Mouse (Mus musculus): Measurements from ENCODE around the gene Rbm15. TPM values are rescaled to one million over a fixed set of nuclear protein-coding genes. Genes with fewer than 3 reads are reported as not detected.
A peak's percentile ranks its signal among the peaks of the same experiment; 100 is the strongest.

The Rbm15 gene
- total RNA-seq (2017): 34.5 and 34.9 TPM in 2 replicates

DNA sequence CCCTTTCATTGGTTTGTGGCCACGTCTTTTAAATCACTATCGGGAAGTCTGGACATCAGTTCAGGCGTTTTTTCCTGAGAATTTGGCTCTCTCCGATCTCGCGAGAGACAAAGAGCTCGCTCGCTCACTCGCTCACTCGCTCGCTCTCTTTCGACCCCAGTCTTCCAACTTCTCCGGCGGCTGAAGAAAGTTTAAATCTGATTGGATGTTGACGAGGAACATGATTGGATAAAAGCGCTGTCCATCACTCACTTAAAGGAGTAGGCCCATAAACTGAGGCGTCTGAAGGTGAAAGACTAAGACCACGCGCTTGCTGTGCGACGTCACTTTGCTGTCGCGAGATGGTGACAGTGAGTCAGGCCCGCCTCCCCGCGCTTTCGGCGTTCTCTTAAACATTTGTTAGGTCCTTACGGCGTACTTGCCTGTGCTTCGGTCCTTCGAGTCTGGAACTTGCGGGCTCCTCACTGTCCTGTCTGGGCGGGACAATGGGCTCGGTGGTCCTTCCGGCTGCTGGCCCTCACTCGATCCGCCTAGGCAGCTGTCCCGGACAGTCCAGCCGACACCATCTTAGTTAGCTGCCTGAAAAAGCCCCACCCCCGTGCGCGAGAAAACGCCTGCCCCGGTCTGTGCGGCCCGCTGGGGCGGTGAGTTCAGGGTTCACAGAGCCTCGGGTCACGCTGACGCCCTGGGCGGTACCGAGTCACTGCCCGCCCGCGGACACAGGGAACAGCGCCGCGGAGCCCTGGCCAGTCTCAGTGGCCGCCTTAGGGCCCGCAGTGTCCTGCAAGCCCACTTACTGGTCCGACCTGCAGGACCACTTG, at the start of gene Rbm15:
Gene Rbm15 (minus strand): TSS at position 293 of the 821 bp plus-strand sequence.
- ATAC-seq (replicated peaks in 1 of 2; ENCODE audit: insufficient read depth in 1 of 2, low FRiP score in 2 of 2, low TSS enrichment in 1 of 2, low read depth in 1 of 2, poor library complexity in 2 of 2, severe bottlenecking in 2 of 2): peak; percentile 83 to 84

DNA sequence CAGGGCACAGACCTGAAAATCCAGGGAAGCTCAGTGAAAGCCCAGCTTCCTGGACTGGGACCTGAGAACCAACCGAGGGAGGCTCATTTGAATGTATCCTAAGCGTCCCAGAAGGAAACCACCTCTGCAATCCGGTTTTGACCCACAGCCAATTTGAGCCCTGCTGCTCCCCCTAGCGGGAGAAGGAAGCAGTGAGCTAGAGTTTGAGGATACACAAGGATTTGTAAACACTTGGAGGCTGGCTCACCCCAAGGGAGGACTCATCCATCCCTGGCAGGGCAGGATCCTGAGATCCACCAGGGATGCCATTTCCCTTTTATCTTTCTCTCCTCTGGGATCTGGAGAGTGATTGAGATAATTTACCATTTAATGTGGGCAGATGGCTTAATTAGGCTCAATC, 45.9 kb upstream of the Rbm15 start:
- ATAC-seq (replicated peaks in 1 of 2; ENCODE audit: insufficient read depth in 1 of 2, low FRiP score in 2 of 2, low TSS enrichment in 1 of 2, low read depth in 1 of 2, poor library complexity in 2 of 2, severe bottlenecking in 2 of 2): peak; percentile 71 to 79

- ATAC-seq (replicated peaks in 1 of 2; ENCODE audit: insufficient read depth in 1 of 2, low FRiP score in 2 of 2, low TSS enrichment in 1 of 2, low read depth in 1 of 2, poor library complexity in 2 of 2, severe bottlenecking in 2 of 2): no peak
Observed at GRCm38 (mm10) chr3:107378626-107379025, 45.2 kb upstream of the Rbm15 start.

DNA sequence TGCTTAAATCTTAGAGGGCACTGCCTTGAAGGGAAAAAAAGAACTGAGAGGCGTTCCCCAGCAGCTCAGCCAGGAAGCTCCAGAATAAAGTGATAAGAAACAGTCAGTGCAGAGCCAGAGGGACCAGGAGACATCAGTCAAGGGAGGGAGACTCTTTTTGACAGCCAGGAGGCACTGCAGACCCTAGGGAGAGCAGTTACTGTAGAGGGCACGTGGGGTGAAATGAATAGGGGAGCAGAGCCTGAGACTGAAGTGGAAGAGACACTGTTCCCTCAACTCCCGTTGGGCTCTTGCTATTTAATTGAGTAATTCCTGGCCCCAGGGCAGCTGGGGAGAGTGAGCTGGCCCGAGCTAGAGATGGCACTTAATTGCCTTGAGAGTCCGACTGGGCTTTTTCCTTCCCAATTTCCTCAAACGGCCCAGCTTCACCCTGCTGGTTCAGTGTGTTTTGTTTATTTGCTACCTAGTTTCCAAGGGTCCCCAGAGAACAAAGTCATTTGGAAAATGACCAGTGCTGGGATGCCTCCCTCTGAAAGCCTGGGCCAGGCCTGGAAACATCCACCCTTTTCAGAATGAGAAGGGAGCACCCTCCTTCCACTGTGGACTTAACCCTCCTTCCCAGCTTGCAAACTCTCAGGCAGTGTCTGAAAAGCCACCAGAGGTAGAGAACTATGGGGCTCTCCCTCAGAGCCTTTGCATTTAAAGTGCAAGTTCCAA, 41.6 kb upstream of the Rbm15 start:
- no peak for ATAC-seq (replicated peaks in 1 of 2; ENCODE audit: insufficient read depth in 1 of 2, low FRiP score in 2 of 2, low TSS enrichment in 1 of 2, low read depth in 1 of 2, poor library complexity in 2 of 2, severe bottlenecking in 2 of 2)

DNA sequence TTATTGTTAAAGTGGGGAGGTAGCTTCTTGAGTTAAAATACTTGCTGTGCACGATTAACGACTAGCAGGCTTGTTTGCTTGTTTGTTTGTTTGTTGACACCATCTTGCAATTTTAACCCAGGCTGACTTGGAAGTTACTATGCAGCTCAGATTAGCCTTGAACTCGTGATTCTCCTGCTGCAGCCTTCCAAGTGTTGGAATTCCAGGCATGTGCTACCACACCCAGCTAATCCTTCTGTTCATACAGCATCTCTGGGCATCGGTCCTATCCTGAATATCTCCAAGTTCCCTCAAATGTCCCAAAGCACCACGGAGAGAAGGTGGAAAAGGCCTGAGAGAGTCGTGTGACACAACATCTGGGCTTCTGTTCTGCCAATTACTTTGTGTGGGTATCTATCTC, 35.7 kb upstream of the Rbm15 start:
- no peak for ATAC-seq (replicated peaks in 1 of 2; ENCODE audit: insufficient read depth in 1 of 2, low FRiP score in 2 of 2, low TSS enrichment in 1 of 2, low read depth in 1 of 2, poor library complexity in 2 of 2, severe bottlenecking in 2 of 2)

- ATAC-seq (replicated peaks in 1 of 2; ENCODE audit: insufficient read depth in 1 of 2, low FRiP score in 2 of 2, low TSS enrichment in 1 of 2, low read depth in 1 of 2, poor library complexity in 2 of 2, severe bottlenecking in 2 of 2): no peak
Observed at GRCm38 (mm10) chr3:107367938-107368599, 34.6 kb upstream of the Rbm15 start.

DNA sequence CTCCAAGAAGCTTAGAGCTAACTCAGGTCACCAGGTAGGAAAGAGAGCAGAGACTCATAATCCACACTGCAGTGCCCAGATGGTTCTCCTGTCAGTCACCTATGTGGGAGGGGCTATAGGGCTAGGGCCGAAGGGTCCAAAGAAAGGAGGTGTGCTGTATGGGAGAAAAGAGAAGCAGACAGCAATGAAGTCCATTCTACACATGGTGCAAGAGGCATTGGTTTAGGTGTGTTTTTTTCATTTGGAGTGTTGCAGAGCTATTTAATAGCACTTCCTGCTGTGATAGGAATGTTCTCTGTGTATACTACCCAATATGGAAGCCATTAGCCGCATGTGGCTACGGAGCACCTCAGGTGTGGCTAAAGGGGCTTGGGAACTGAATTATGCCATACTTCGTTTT, 31.9 kb upstream of the Rbm15 start:
- no peak for ATAC-seq (replicated peaks in 1 of 2; ENCODE audit: insufficient read depth in 1 of 2, low FRiP score in 2 of 2, low TSS enrichment in 1 of 2, low read depth in 1 of 2, poor library complexity in 2 of 2, severe bottlenecking in 2 of 2)

- no peak for ATAC-seq (replicated peaks in 1 of 2; ENCODE audit: insufficient read depth in 1 of 2, low FRiP score in 2 of 2, low TSS enrichment in 1 of 2, low read depth in 1 of 2, poor library complexity in 2 of 2, severe bottlenecking in 2 of 2)
Observed at GRCm38 (mm10) chr3:107363391-107363790, 29.9 kb upstream of the Rbm15 start.

- ATAC-seq (replicated peaks in 1 of 2; ENCODE audit: insufficient read depth in 1 of 2, low FRiP score in 2 of 2, low TSS enrichment in 1 of 2, low read depth in 1 of 2, poor library complexity in 2 of 2, severe bottlenecking in 2 of 2): no peak
Observed at GRCm38 (mm10) chr3:107360341-107360740, 26.9 kb upstream of the Rbm15 start.

DNA sequence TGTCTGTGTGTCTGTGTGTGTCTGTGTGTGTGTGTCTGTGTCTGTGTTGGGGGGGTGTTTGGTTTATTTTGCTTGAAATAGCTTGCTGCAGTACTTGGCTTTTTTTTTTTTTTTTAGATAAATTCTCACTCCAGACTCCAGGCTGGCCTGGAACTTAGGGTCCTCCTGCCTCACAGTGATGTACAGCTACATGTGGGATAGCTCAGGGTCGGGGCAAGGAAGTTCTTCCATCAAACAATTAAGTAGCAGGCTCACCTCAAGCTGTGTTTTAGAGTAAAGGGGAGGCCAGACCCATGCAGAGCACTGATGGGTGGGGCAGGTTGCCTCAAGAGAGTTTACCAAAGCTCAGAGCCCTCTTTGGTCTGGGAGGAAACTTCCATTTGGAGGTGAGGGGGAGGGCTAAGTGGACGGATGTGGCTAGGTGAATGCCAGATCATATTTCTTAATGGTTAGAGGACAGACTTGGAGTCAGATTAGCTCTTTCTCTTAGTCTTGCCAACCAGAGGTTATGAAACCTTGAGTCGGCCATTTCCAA, 24.3 kb upstream of the Rbm15 start:
- no peak for ATAC-seq (replicated peaks in 1 of 2; ENCODE audit: insufficient read depth in 1 of 2, low FRiP score in 2 of 2, low TSS enrichment in 1 of 2, low read depth in 1 of 2, poor library complexity in 2 of 2, severe bottlenecking in 2 of 2)

DNA sequence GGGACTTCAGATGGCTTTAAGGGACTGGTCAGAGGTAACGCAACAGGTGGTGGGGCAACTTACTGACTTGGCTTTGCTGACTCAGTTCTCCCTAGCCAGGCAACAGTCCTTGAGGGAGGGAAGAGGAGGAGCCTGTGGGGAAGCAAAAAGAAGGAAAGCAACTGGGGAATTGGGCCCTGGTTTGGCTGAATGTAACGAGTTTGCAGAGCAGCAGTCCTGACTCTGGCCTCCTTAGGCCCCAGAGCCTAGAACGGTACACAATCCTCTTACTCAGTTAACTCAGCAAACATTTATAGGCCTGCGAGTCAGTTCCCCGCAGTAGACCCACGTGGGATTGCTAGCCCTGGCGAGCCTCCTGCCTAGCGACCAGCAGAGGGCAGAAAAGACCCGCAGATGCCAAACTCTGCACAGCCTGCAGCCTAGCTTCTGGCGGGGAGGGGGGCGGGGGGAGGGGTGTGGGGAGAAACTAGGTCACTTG, 23.5 kb upstream of the Rbm15 start:
- peak; percentile 88 to 93 for ATAC-seq (replicated peaks in 1 of 2; ENCODE audit: insufficient read depth in 1 of 2, low FRiP score in 2 of 2, low TSS enrichment in 1 of 2, low read depth in 1 of 2, poor library complexity in 2 of 2, severe bottlenecking in 2 of 2)

DNA sequence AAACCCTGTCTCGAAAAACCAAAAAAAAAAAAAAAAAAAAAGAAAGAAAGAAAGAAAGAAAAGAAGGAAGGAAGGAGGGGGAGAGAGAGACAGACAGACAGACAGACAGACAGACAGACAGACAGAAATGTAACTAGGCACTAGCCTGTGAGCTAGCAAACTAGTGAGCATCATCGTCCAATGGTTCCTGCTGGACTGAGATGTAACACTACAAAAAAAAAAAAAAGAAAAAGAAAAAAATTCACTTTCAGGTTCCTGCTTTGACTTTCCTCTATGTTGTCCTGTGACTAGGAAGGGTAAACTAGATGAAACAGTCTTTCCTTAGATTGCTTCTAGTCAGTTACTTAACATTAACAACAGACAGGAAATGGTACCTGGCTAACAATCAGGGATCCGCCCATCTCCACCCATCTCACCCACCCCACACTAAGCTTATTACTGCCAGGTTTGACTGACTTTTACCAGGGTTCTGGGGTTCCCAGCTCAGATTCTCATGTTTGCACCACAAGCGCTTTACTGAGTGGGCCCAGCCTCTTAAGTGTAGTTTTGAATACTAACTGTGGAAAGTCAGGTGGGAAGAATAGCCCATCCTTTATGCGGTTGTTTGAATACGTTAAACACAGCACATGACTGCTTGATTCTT, 22.3 kb upstream of the Rbm15 start:
- ATAC-seq (replicated peaks in 1 of 2; ENCODE audit: insufficient read depth in 1 of 2, low FRiP score in 2 of 2, low TSS enrichment in 1 of 2, low read depth in 1 of 2, poor library complexity in 2 of 2, severe bottlenecking in 2 of 2): no peak

DNA sequence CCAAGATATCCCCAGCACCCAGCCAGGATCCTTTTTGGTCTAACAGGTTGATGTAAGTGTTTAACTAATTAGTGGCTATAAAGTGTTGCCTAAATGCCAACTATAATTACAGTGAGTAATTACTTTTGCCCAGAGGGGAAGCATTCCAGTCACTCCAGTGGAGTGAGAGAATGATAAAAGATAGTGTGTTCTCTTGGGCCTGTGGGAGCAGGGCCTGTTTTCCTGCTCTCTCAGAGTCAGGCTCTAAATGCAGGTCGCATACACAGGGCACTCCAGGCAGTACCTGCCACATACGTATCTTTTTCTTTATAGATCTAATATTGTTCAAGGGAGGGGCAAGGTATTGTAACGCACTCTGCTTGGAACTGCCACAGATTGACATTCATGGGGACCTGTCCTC, 18.2 kb upstream of the Rbm15 start:
- ATAC-seq (replicated peaks in 1 of 2; ENCODE audit: insufficient read depth in 1 of 2, low FRiP score in 2 of 2, low TSS enrichment in 1 of 2, low read depth in 1 of 2, poor library complexity in 2 of 2, severe bottlenecking in 2 of 2): no peak

- no peak for ATAC-seq (replicated peaks in 1 of 2; ENCODE audit: insufficient read depth in 1 of 2, low FRiP score in 2 of 2, low TSS enrichment in 1 of 2, low read depth in 1 of 2, poor library complexity in 2 of 2, severe bottlenecking in 2 of 2)
Observed at GRCm38 (mm10) chr3:107349006-107349405, 15.5 kb upstream of the Rbm15 start.

- peak in 1 of 2 experiments; percentile 59; a peak in 2 of 4 replicates for ATAC-seq (replicated peaks in 1 of 2; ENCODE audit: insufficient read depth in 1 of 2, low FRiP score in 2 of 2, low TSS enrichment in 1 of 2, low read depth in 1 of 2, poor library complexity in 2 of 2, severe bottlenecking in 2 of 2)
Observed at GRCm38 (mm10) chr3:107345033-107345725, 11.7 kb upstream of the Rbm15 start.

- no peak for ATAC-seq (replicated peaks in 1 of 2; ENCODE audit: insufficient read depth in 1 of 2, low FRiP score in 2 of 2, low TSS enrichment in 1 of 2, low read depth in 1 of 2, poor library complexity in 2 of 2, severe bottlenecking in 2 of 2)
Observed at GRCm38 (mm10) chr3:107343971-107344370, 10.5 kb upstream of the Rbm15 start.

Data from hematopoietic stem cell, adult 5-6 weeks (primary cell).